Mouse (Mus musculus) lung, embryonic 15.5 days (tissue): ENCODE data around the gene Phkb. TPM values are rescaled to one million over a fixed set of nuclear protein-coding genes. Genes with fewer than 3 reads are reported as not detected.

Experiments
- ATAC-seq: fragments of 200-750 bp; cut with Nextera tagmentation; 2 replicates; pipeline ENCODE4 v1.8.0; 2017; ENCODE audit warnings: moderate number of reproducible peaks, borderline replicate concordance; ENCODE audit not compliant: low FRiP score, low TSS enrichment; ENCODE audit errors: extremely low read depth
- H3K27ac ChIP-seq: fragments of 300-500 bp; sonication (generic); 2 replicates; pipeline ENCODE4 v1.5.1; 2015; ENCODE audit warnings: moderate library complexity, mild to moderate bottlenecking, inconsistent platforms
- H3K27me3 ChIP-seq: fragments of 300-500 bp; sonication (generic); 2 replicates; pipeline ENCODE4 v1.6.1; 2015; ENCODE audit warnings: inconsistent platforms
- H3K36me3 ChIP-seq: fragments of 300-500 bp; sonication (generic); 2 replicates; pipeline ENCODE4 v1.6.1; 2015; ENCODE audit warnings: inconsistent platforms
- H3K4me1 ChIP-seq: fragments of 300-500 bp; sonication (generic); 2 replicates; pipeline ENCODE4 v1.6.1; 2015; ENCODE audit warnings: inconsistent platforms
- H3K4me2 ChIP-seq: fragments of 300-500 bp; sonication (generic); 2 replicates; pipeline ENCODE4 v1.6.1; 2015; ENCODE audit warnings: inconsistent platforms, mild to moderate bottlenecking, moderate library complexity
- H3K4me3 ChIP-seq: fragments of 300-500 bp; sonication (generic); 2 replicates; pipeline ENCODE4 v1.5.1; 2015; ENCODE audit warnings: mild to moderate bottlenecking, inconsistent platforms
- H3K9ac ChIP-seq: fragments of 300-500 bp; sonication (generic); 2 replicates; pipeline ENCODE4 v1.6.1; 2015; ENCODE audit warnings: inconsistent platforms
- H3K9me3 ChIP-seq: fragments of 300-500 bp; sonication (generic); 2 replicates; pipeline ENCODE4 v1.6.1; 2016; ENCODE audit warnings: inconsistent platforms
- WGBS: fragments of 180-500 bp; shearing (Covaris S2); methylation state at CpG from one replicate; pipeline ENCODE4 v1.1.7; 2015; 5-methylcytosine and 5-hydroxymethylcytosine counted together
- polyA plus RNA-seq: library from polyadenylated mRNA; unstranded; fragments of >200 nt; fragmentation: Nextera tagmentation; extraction: Ambion mirVana; gene quantifications from 2 replicates; pipeline ENCODE4 v1.2.1, GENCODE M21; 2015

Gene Phkb
- polyA plus RNA-seq, 1 experiment from 2014 or later = 47.0 TPM

- Histone ChIP-seq H3K27me3 (no peaks in the 10 kb centered on the region), H3K27ac (no peak overlapping the region), H3K36me3 (no peaks in the 10 kb centered on the region), H3K4me2 (no peak overlapping the region), H3K9ac (no peak overlapping the region), H3K4me3 (no peak overlapping the region), H3K9me3 (no peaks in the 10 kb centered on the region), H3K4me1 (no peaks in the 10 kb centered on the region)
- 26% methylated on average over 2 of the region's 2 CpGs for WGBS
- no peak for ATAC-seq
Observed at GRCm38 (mm10) chr8:86042049-86042448, 201.3 kb downstream of the Phkb start.

- no peaks in the 10 kb centered on the region for H3K27me3 ChIP-seq
- H3K9me3 ChIP-seq = no peaks in the 10 kb centered on the region
- H3K4me3 ChIP-seq = no peak overlapping the region
- H3K4me1 ChIP-seq = no peaks in the 10 kb centered on the region
- H3K27ac ChIP-seq = no peak overlapping the region
- ATAC-seq = no peak
- H3K4me2 ChIP-seq = no peak overlapping the region
- H3K9ac ChIP-seq = no peak overlapping the region
- H3K36me3 ChIP-seq = no peaks in the 10 kb centered on the region
- 86% methylated on average over 3 of the region's 3 CpGs for WGBS
Observed at GRCm38 (mm10) chr8:86050882-86051281, 210.1 kb downstream of the Phkb start.

- no peak for ATAC-seq
- Histone ChIP-seq H3K36me3 (peaks cover 4% of the 10 kb centered on the region; the same call in 1 of the 2 replicates), H3K9ac (no peak overlapping the region), H3K27ac (no peak overlapping the region), H3K9me3 (no peaks in the 10 kb centered on the region), H3K4me2 (no peak overlapping the region), H3K4me3 (no peak overlapping the region), H3K27me3 (no peaks in the 10 kb centered on the region), H3K4me1 (no peaks in the 10 kb centered on the region)
- WGBS = 82% methylated on average over 4 of the region's 4 CpGs
Observed at GRCm38 (mm10) chr8:86052003-86052402, 211.2 kb downstream of the Phkb start.

GRCm38 (mm10) chr8:86058618-86059017 is 217.9 kb downstream of the Phkb start:
- Histone ChIP-seq H3K9ac (no peak overlapping the region), H3K4me1 (no peaks in the 10 kb centered on the region), H3K4me2 (no peak overlapping the region), H3K4me3 (no peak overlapping the region), H3K36me3 (peaks cover 14% of the 10 kb centered on the region), H3K27me3 (no peaks in the 10 kb centered on the region), H3K27ac (no peak overlapping the region), H3K9me3 (no peaks in the 10 kb centered on the region)
- no peak for ATAC-seq
- WGBS = 70% methylated on average over 5 of the region's 5 CpGs

- peaks cover 14% of the 10 kb centered on the region for H3K36me3 ChIP-seq
- H3K4me2 ChIP-seq = no peak overlapping the region
- no peak for ATAC-seq
- H3K27me3 ChIP-seq = no peaks in the 10 kb centered on the region
- H3K9ac ChIP-seq = no peak overlapping the region
- no peaks in the 10 kb centered on the region for H3K9me3 ChIP-seq
- H3K4me1 ChIP-seq = no peaks in the 10 kb centered on the region
- H3K27ac ChIP-seq = no peak overlapping the region
- H3K4me3 ChIP-seq = no peak overlapping the region
- 57% methylated on average over 5 of the region's 5 CpGs for WGBS
Observed at GRCm38 (mm10) chr8:86059130-86059529, 218.4 kb downstream of the Phkb start.

GRCm38 (mm10) chr8:86063411-86063810 is 222.7 kb downstream of the Phkb start:
- 90% methylated on average over 2 of the region's 2 CpGs for WGBS
- H3K4me1 ChIP-seq = no peaks in the 10 kb centered on the region
- H3K9me3 ChIP-seq = no peaks in the 10 kb centered on the region
- no peaks in the 10 kb centered on the region for H3K27me3 ChIP-seq
- H3K36me3 ChIP-seq = 0 out of 2 replicates have a peak, but pooled peaks cover 4% of the 10 kb centered on the region
- H3K27ac ChIP-seq = no peak overlapping the region
- H3K9ac ChIP-seq = no peak overlapping the region
- H3K4me3 ChIP-seq = no peak overlapping the region
- no peak for ATAC-seq
- H3K4me2 ChIP-seq = no peak overlapping the region

- no peaks in the 10 kb centered on the region for H3K4me1 ChIP-seq
- no peaks in the 10 kb centered on the region for H3K27me3 ChIP-seq
- no peak for ATAC-seq
- WGBS = 91% methylated on average over 1 of the region's 1 CpGs
- no peak overlapping the region for H3K9ac ChIP-seq
- H3K36me3 ChIP-seq = no peaks in the 10 kb centered on the region
- H3K4me3 ChIP-seq = no peak overlapping the region
- H3K27ac ChIP-seq = no peak overlapping the region
- no peaks in the 10 kb centered on the region for H3K9me3 ChIP-seq
- no peak overlapping the region for H3K4me2 ChIP-seq
Observed at GRCm38 (mm10) chr8:86079433-86079832, 238.7 kb downstream of the Phkb start.

GRCm38 (mm10) chr8:86083346-86083745 is 242.6 kb downstream of the Phkb start:
- H3K27me3 ChIP-seq = no peaks in the 10 kb centered on the region
- WGBS = 61% methylated on average over 4 of the region's 4 CpGs
- H3K9me3 ChIP-seq = no peaks in the 10 kb centered on the region
- no peaks in the 10 kb centered on the region for H3K36me3 ChIP-seq
- no peaks in the 10 kb centered on the region for H3K4me1 ChIP-seq
- no peak overlapping the region for H3K27ac ChIP-seq
- no peak overlapping the region for H3K4me3 ChIP-seq
- H3K9ac ChIP-seq = no peak overlapping the region
- ATAC-seq = no peak
- H3K4me2 ChIP-seq = no peak overlapping the region

- 72% methylated on average over 2 of the region's 2 CpGs for WGBS
- ATAC-seq = no peak
Observed at GRCm38 (mm10) chr8:86086791-86087190, 246.0 kb downstream of the Phkb start.

GRCm38 (mm10) chr8:86087468-86087867 is 246.7 kb downstream of the Phkb start:
- WGBS = 73% methylated on average over 1 of the region's 1 CpGs
- no peak overlapping the region for H3K27ac ChIP-seq
- H3K9me3 ChIP-seq = no peaks in the 10 kb centered on the region
- no peaks in the 10 kb centered on the region for H3K4me1 ChIP-seq
- ATAC-seq = no peak
- no peak overlapping the region for H3K4me2 ChIP-seq
- H3K4me3 ChIP-seq = no peak overlapping the region
- H3K9ac ChIP-seq = no peak overlapping the region
- no peaks in the 10 kb centered on the region for H3K36me3 ChIP-seq
- no peaks in the 10 kb centered on the region for H3K27me3 ChIP-seq

More at GRCm38 (mm10) chr8:86086791-86087190, 246.0 kb downstream of the Phkb start:
- no peak overlapping the region for H3K4me3 ChIP-seq
- H3K36me3 ChIP-seq = no peaks in the 10 kb centered on the region
- no peaks in the 10 kb centered on the region for H3K9me3 ChIP-seq
- no peak overlapping the region for H3K27ac ChIP-seq
- no peaks in the 10 kb centered on the region for H3K27me3 ChIP-seq
- H3K9ac ChIP-seq = no peak overlapping the region
- no peaks in the 10 kb centered on the region for H3K4me1 ChIP-seq
- H3K4me2 ChIP-seq = no peak overlapping the region

- no peaks in the 10 kb centered on the region for H3K27me3 ChIP-seq
- no peak overlapping the region for H3K4me3 ChIP-seq
- H3K9ac ChIP-seq = no peak overlapping the region
- no peaks in the 10 kb centered on the region for H3K36me3 ChIP-seq
- H3K9me3 ChIP-seq = no peaks in the 10 kb centered on the region
- H3K4me1 ChIP-seq = no peaks in the 10 kb centered on the region
- WGBS = 79% methylated on average over 10 of the region's 10 CpGs
- ATAC-seq = no peak
- no peak overlapping the region for H3K4me2 ChIP-seq
- no peak overlapping the region for H3K27ac ChIP-seq
Observed at GRCm38 (mm10) chr8:86090666-86091065, 249.9 kb downstream of the Phkb start.
